Mouse (Mus musculus) neural tube, embryonic 12.5 days (tissue): ENCODE results near the gene Wdr24. TPM values are rescaled to one million over a fixed set of nuclear protein-coding genes. Genes with fewer than 3 reads are reported as not detected.
A peak's percentile ranks its signal among the peaks of the same experiment; 100 is the strongest.
"Not testable (repeated sequence)": the region's sequence is repeated elsewhere in the genome, so short reads cannot be mapped to it uniquely, and the experiment has no call there.

Experiments
- ATAC-seq: fragments of 200-750 bp; cut with Nextera tagmentation; 2 replicates; pipeline ENCODE4 v1.8.0; 2017; ENCODE audit warnings: low read depth, mild to moderate bottlenecking, moderate TSS enrichment, moderate library complexity; ENCODE audit not compliant: low FRiP score
- H3K27ac ChIP-seq: fragments of 300-500 bp; sonication (generic); 2 replicates; pipeline ENCODE4 v1.5.1; 2016
- H3K27me3 ChIP-seq: fragments of 300-500 bp; sonication (generic); replicated peaks from 2 replicates; pipeline ENCODE4 v1.6.1; 2016; ENCODE audit warnings: mild to moderate bottlenecking
- H3K36me3 ChIP-seq: fragments of 300-500 bp; sonication (generic); 2 replicates; pipeline ENCODE4 v1.6.1; 2016; ENCODE audit warnings: mild to moderate bottlenecking
- H3K4me1 ChIP-seq: fragments of 300-500 bp; sonication (generic); 2 replicates; pipeline ENCODE4 v1.6.1; 2016
- H3K4me2 ChIP-seq: fragments of 300-500 bp; sonication (generic); replicated peaks from 2 replicates; pipeline ENCODE4 v1.6.1; 2016; ENCODE audit warnings: mild to moderate bottlenecking
- H3K4me3 ChIP-seq: fragments of 300-500 bp; sonication (generic); 2 replicates; pipeline ENCODE4 v1.5.1; 2016
- H3K9ac ChIP-seq: fragments of 300-500 bp; sonication (generic); 2 replicates; pipeline ENCODE4 v1.6.1; 2016; ENCODE audit warnings: mild to moderate bottlenecking
- H3K9me3 ChIP-seq: fragments of 300-500 bp; sonication (generic); 2 replicates; pipeline ENCODE4 v1.6.1; 2016; ENCODE audit warnings: mild to moderate bottlenecking
- WGBS: fragments of 180-500 bp; shearing (Covaris S2); methylation state at CpG from one replicate; pipeline ENCODE4 v1.1.7; 2016; 5-methylcytosine and 5-hydroxymethylcytosine counted together
- polyA plus RNA-seq: library from polyadenylated mRNA; unstranded; fragments of >200 nt; fragmentation: Nextera tagmentation; extraction: Ambion mirVana; gene quantifications from 2 replicates; pipeline ENCODE4 v1.2.1, GENCODE M21; 2016

Wdr24 gene
- polyA plus RNA-seq, 1 experiment from 2014 or later: 27.6 TPM

DNA sequence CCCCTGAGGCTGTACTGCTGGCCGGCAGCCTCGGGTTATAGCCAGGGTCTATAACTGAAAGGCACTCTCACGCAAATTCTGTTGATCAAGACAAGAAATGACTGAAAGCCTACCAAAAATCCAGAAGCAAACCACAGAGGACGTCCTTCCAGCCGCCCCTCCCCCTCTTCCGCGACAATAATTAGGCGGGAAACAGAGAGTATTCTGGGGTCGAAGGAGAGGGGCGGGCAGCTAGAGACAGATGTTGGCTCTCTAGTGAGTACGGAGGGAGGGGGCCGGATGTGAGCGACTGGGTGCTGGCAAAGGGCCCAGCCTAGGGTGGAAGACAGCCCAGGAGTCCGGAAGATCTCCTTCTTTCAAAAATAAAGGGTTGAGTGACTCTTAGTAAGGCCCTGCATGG is 30.8 kb upstream of the Wdr24 start, which contains the start of gene Fam173a:
Gene Fam173a (minus strand): TSS at position 287 of the 400 bp plus-strand sequence.
- peak within 1 kb of the TSS; percentile 79 for H3K9ac ChIP-seq
- H3K36me3 ChIP-seq: peaks cover 19% of the 10 kb centered on the region
- H3K9me3 ChIP-seq: no peaks in the 10 kb centered on the region
- peak within 1 kb of the TSS; percentile 79 for H3K27ac ChIP-seq
- H3K4me1 ChIP-seq: peaks cover 62% of the 10 kb centered on the region
- ATAC-seq: peak; percentile 26
- WGBS: 0% methylated on average over 14 of the region's 14 CpGs
- peak within 1 kb of the TSS; percentile 95 for H3K4me2 ChIP-seq
- H3K27me3 ChIP-seq: no peaks in the 10 kb centered on the region
- H3K4me3 ChIP-seq: peak within 1 kb of the TSS; percentile 72

DNA sequence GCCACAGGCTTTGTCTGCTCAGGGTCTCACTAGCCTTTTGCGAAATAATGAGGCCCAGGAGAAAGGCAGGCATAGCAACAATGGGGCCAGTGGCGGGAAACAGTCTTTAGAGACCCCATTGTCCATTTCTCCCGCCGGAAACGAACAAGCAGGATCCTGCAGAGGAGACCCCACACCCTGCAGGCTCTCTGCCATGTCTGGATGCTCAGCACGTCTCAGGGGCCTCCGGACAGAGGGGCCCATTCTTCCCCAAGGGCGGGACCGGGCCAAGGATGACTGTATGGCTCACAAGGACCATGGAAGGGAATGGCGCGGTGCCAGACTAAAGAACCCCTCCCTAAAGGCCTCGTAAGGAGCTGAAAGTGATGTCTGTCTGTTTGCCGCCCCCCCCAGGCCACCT is 29.2 kb upstream of the Wdr24 start:
- Histone ChIP-seq H3K4me2 (peak overlapping the region; percentile 95), H3K4me1 (peaks cover 62% of the 10 kb centered on the region), H3K27me3 (no peaks in the 10 kb centered on the region), H3K4me3 (no peak overlapping the region), H3K9ac (peak overlapping the region; percentile 72; the same call in 1 of the 2 replicates), H3K36me3 (peaks cover 7% of the 10 kb centered on the region), H3K9me3 (no peaks in the 10 kb centered on the region), H3K27ac (peak overlapping the region; percentile 33; the same call in 1 of the 2 replicates)
- ATAC-seq: no peak
- 21% methylated on average over 13 of the region's 13 CpGs for WGBS

DNA sequence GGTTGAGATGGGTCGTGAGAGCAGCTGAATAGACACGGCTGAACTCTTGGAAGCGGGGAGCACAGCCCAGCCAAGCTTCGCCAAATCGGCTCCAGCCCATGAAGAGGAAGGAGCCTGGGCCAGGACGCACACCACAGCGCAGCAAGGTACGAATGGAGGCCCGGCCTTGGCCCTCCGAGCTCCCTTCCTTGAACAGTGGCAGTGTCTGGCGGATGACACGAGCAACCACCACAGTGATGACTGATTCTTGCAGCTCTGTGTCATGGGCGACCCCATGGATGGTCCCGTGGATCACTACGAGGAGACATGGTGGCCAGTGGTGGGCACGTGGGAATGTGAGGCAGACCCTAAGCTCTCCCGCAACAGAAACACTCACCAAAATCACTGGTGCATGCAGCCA is 28.4 kb upstream of the Wdr24 start:
- Histone ChIP-seq H3K9me3 (no peaks in the 10 kb centered on the region), H3K9ac (peak overlapping the region; percentile 72), H3K4me1 (peaks cover 62% of the 10 kb centered on the region), H3K4me2 (peak overlapping the region; percentile 95), H3K27me3 (no peaks in the 10 kb centered on the region), H3K27ac (peak overlapping the region; percentile 34), H3K4me3 (peak overlapping the region; percentile 80), H3K36me3 (no peaks in the 10 kb centered on the region)
- no peak for ATAC-seq
- WGBS: 49% methylated on average over 17 of the region's 17 CpGs

DNA sequence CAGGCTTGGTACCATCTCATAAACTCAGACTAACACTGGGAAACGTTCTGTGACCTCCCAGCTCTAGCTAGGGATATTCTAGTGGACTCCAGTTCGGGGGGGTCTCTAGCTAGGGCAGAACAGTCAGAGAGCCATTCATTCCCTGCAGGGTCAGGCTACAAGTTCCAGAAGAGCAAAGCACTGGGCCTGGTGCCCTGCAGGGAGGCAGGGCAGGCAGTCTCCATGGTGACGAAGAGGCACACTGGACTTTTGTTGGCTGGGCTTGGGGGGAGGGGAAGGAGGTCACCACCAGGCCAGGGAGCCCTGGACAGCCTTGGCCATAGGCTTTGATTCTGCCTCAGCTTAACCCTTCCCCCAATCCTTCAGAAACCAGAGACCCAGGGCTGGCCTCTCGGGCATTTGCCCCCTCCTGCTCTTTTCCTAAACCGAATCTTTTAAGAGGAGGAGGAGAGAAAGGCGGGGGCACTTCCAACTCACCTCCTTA is 27.8 kb upstream of the Wdr24 start, which contains the start of gene AC134908.4:
Gene AC134908.4 (minus strand): TSS at position 51 of the 484 bp plus-strand sequence.
- no peaks in the 10 kb centered on the region for H3K36me3 ChIP-seq
- peak within 1 kb of the TSS; percentile 95 for H3K4me2 ChIP-seq
- H3K4me1 ChIP-seq: peaks cover 59% of the 10 kb centered on the region
- no peaks in the 10 kb centered on the region for H3K9me3 ChIP-seq
- WGBS: under 1% methylated on average over 6 of the region's 6 CpGs
- H3K27ac ChIP-seq: peak within 1 kb of the TSS; percentile 47
- ATAC-seq: no peak
- no peaks in the 10 kb centered on the region for H3K27me3 ChIP-seq
- H3K9ac ChIP-seq: peak within 1 kb of the TSS; percentile 72
- peak within 1 kb of the TSS; percentile 80 for H3K4me3 ChIP-seq

DNA sequence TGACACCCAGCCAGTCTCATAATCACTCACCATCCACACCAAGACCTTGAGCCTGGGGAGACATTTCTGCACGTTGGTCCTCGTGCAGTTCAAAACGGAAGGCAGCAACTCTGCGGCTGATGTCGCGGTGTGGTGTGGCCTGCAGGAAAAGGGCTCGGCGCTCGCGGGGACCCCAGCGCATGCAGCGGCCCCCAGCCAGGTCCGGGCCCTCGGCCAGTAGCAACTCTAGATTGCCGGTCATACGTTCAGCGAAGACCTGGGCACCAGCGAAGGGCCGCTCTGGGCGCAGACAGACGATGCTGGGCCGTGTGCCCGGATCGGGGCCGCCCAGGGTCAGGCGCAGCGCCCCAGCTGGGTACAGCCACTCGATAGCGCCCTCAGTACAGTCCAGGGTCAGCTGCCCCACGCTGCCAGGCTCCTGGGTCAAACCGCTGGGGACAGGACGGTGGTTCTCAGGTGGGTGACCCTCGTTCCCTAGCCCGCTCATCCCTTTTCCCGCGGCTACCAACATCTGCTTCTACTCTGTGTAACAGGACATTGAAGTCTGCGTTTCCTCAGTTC is 27.1 kb upstream of the Wdr24 start:
- Histone ChIP-seq H3K9me3 (no peaks in the 10 kb centered on the region), H3K36me3 (no peaks in the 10 kb centered on the region), H3K4me1 (peaks cover 52% of the 10 kb centered on the region), H3K27ac (peak overlapping the region; percentile 47), H3K27me3 (no peaks in the 10 kb centered on the region), H3K4me3 (peak overlapping the region; percentile 80), H3K4me2 (peak overlapping the region; percentile 95), H3K9ac (peak overlapping the region; percentile 72)
- under 1% methylated on average over 37 of the region's 37 CpGs for WGBS
- ATAC-seq: 0 out of 2 replicates have a peak, but pooled peaks have one; percentile 5

DNA sequence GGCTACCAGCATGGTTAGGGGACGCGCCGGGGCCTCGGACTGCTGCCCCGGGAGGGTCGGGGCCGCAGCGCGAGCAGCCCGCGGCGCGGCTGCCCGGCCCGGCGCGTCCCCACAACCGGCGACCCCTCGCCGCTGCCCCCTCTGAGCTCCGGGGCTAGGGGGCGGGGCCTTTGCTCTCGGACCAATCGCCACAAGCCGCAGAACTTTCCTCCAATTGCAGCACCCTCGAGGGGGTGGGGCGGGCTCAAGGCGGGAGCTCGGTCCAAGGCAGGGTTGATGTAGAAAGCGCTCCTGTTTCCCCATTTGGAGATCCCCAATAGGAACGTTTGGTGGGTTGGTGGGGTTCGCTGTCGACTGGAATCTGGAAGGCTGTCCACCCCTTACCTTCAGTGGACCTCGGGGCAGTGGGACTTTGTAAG is 26.5 kb upstream of the Wdr24 start, which contains the start of gene Metrn:
Gene Metrn (minus strand): TSS at position 186 of the 419 bp plus-strand sequence.
- H3K9me3 ChIP-seq: no peaks in the 10 kb centered on the region
- peak within 1 kb of the TSS; percentile 80 for H3K4me3 ChIP-seq
- H3K4me2 ChIP-seq: peak within 1 kb of the TSS; percentile 95
- H3K36me3 ChIP-seq: no peaks in the 10 kb centered on the region
- H3K27me3 ChIP-seq: no peaks in the 10 kb centered on the region
- WGBS: under 1% methylated on average over 35 of the region's 35 CpGs
- peak within 1 kb of the TSS; percentile 72 for H3K9ac ChIP-seq
- H3K27ac ChIP-seq: peak within 1 kb of the TSS; percentile 47
- H3K4me1 ChIP-seq: peaks cover 49% of the 10 kb centered on the region
- ATAC-seq: peak; percentile 44; the same call in 1 of the 2 replicates

DNA sequence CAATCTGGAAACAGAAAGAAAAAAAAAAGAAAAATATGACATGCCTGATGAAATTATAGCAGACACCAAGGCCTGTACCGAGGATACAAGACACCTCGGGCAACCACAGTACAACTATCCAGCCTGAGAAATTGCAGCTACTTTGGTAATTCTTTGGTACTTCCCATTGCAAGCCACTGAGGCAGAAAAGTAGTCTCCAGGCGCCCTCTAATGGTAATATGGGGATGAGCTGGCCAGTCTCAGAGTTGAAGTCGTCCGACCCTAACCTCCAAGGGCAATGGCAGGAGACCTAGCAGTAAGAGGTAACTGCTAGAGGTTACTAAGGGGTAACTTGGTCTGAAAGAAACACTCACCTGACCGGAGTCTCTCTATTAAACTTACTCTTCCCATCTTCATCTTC is 22.4 kb upstream of the Wdr24 start:
- no peak overlapping the region for H3K27ac ChIP-seq
- H3K9ac ChIP-seq: no peak overlapping the region
- no peak for ATAC-seq
- no peaks in the 10 kb centered on the region for H3K27me3 ChIP-seq
- H3K36me3 ChIP-seq: no peaks in the 10 kb centered on the region
- no peaks in the 10 kb centered on the region for H3K9me3 ChIP-seq
- 9% methylated on average over 6 of the region's 6 CpGs for WGBS
- H3K4me2 ChIP-seq: no peak overlapping the region
- H3K4me1 ChIP-seq: peaks cover 32% of the 10 kb centered on the region
- no peak overlapping the region for H3K4me3 ChIP-seq

DNA sequence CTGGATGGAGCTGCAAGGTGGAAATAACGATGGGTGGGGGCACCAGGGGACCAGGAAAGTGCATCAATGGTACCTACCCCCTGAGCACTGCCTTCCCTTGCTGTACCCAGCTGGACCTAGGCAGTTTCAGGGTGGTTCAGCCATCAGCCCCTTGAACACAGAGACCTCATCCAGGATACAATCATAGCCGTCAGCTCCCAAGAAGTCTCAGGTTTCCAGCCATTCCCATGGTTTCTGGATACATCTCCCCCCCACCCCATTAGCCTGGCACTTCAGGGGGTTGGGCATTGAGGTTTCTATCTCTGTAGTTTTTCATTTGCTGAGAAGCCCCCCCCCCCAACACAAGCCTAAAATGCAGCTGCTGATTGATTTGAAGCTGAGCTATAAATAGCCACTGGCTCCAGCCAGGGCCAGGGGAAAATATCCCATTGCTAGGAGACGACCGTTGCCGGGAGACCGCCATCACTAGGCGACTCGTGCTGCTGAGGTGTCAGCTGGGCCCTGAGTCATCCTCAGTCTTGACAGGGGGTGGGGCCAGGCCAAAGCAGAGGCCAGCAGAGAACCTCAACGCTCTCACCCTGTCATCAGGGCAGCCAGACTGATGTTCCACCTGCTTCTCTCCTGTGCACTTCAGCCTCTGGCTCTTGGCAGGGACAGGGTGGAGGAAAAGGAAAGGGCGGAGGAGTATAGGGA is 20.5 kb upstream of the Wdr24 start:
- 0 out of 2 replicates have a peak overlapping the region, but pooled peaks have one; percentile 26 for H3K9ac ChIP-seq

DNA sequence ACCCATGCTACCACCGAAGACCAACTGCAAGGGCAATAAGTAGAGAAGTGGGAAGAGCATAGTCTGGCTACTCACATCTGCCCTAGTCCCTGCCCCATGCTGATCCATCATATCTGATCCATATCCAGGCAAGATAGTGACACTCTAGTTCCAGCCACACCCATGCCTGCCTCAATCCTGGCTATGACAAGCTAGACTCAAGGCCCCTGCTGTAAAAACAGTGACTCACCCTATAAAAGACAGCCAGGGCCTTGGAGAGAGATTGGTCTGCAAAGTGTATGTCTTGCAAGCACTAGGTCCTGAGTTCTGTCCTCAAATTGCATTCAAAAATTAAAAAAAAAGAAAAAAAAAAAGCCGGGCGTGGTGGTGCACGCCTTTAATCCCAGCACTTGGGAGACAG is 16.9 kb upstream of the Wdr24 start:
- H3K9ac ChIP-seq: no peak overlapping the region
- no peak overlapping the region for H3K4me2 ChIP-seq
- no peaks in the 10 kb centered on the region for H3K9me3 ChIP-seq
- no peak overlapping the region for H3K27ac ChIP-seq
- no peaks in the 10 kb centered on the region for H3K36me3 ChIP-seq
- peaks cover 9% of the 10 kb centered on the region for H3K27me3 ChIP-seq
- no peak overlapping the region for H3K4me3 ChIP-seq
- 71% methylated on average over 4 of the region's 4 CpGs for WGBS
- no peak for ATAC-seq
- H3K4me1 ChIP-seq: peaks cover 44% of the 10 kb centered on the region

More for the DNA sequence above, 20.5 kb upstream of the Wdr24 start:
- Histone ChIP-seq H3K9me3 (no peaks in the 10 kb centered on the region), H3K4me1 (peaks cover 20% of the 10 kb centered on the region), H3K4me2 (peak overlapping the region; percentile 41), H3K27ac (peak overlapping the region; percentile 77), H3K27me3 (no peaks in the 10 kb centered on the region), H3K36me3 (no peaks in the 10 kb centered on the region), H3K4me3 (no peak overlapping the region)
- WGBS: 8% methylated on average over 10 of the region's 10 CpGs
- peak; percentile 93 for ATAC-seq

DNA sequence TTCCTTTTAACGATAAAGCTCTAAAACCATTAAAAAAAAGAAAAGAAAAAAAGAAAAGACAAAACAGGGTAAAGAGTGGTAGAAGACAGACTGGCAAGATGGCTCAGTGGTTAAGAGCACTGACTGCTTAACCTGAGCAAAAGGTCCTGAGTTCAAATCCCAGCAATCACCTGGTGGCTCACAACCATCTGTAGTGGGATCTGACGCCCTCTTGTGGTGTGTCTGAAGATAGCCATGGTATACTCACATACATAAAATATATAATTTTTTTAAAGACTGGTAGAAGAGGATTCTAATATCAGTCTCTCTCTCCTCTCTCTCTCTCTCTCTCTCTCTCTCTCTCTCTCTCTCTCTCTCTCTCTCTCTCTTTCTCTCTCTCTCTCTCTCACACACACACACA is 16.0 kb upstream of the Wdr24 start:
- H3K9me3 ChIP-seq, H3K9ac ChIP-seq, H3K4me3 ChIP-seq, H3K36me3 ChIP-seq, ATAC-seq, H3K4me2 ChIP-seq, H3K27ac ChIP-seq: not testable (repeated sequence)
- peaks cover 12% of the 10 kb centered on the region for H3K27me3 ChIP-seq
- H3K4me1 ChIP-seq: peaks cover 39% of the 10 kb centered on the region
- WGBS: 54% methylated on average over 2 of the region's 2 CpGs

DNA sequence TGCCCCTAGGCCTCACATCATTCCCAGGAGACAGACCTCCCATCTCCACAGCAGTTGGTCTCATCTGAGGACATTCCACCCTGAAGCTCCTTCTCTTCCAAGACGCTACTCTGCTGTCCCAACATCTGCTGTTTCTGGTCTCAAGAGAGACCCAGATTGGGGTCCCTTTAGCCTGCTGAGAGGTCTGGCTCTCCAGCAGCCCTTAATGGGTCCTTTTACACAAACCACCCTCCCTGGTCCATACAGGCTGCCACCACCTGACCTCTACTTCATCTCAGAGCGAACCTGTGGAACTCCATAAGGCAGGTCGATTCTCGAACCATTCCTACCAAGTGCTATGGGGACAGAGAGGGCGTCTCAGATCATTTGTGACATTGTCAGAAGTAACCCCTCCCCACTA is 15.4 kb upstream of the Wdr24 start:
- Histone ChIP-seq H3K27me3 (peaks cover 12% of the 10 kb centered on the region), H3K9me3 (no peaks in the 10 kb centered on the region), H3K4me2 (peak overlapping the region; percentile 86), H3K4me1 (peaks cover 39% of the 10 kb centered on the region), H3K9ac (peak overlapping the region; percentile 87; the same call in 1 of the 2 replicates), H3K4me3 (no peak overlapping the region), H3K36me3 (peaks cover 3% of the 10 kb centered on the region; the same call in 1 of the 2 replicates), H3K27ac (peak overlapping the region; percentile 90; the same call in 1 of the 2 replicates)
- no peak for ATAC-seq
- WGBS: 34% methylated on average over 5 of the region's 5 CpGs
